12 mouse cellular contexts compared by ENCODE assay signal in the genomic region with DNA sequence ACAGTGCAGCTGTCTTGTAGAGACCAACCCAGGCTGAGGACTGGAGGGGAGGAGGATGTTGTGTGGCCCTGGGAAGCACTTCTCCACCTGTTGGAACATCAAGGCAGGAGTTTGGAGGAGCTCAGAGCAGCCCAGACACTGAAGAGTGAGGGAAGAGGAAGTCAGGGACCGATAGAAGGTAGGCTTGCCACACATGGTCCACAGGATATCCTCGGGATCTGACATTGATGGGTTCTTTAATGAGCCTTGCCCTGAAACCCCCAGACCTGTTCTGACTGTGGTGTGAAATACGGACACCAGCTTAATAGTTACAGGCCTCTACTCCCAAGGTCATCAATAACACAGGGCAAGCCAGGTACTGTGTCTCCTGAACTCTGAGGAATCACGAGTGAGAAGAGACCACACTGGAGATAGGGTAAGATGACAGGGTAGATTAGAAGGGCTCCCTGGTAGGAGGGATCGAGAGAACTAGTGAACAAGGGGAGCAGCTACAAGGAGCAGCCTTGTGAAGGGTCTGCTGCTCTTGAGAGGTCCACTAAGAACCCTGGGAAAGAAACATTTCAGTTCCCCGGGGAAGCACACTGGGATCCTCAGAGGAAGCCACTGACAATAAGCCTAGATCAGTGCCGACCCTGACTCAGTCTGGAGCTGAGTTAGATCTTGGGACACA. TPM values are rescaled to one million over a fixed set of nuclear protein-coding genes. Genes with fewer than 3 reads are reported as not detected.
DNase-seq lines count a peak whose midpoint lies in the region; TF ChIP-seq lines count a peak whose summit lies in the region.
"Had no signal": no experiment of that assay in that cellular context is flagged by ENCODE, and none has a peak within 500 bp of the region (broad histone marks: within the 10 kb centered on the region; RNA-seq: fewer than 3 reads in every experiment).

No protein-coding gene starts in this region.

- no peak for DNase-seq in gastrocnemius, adult 2 months
- DNase-seq in gastrocnemius, postnatal 4 days (ENCODE audit: low spot score in 2 of 2), result no peak
- peak; percentile 7 for DNase-seq in kidney, postnatal 10 days
- DNase-seq in kidney, postnatal 36 days, result no peak
- DNase-seq in layer of hippocampus, adult 18-20 months (ENCODE audit: low spot score in 2 of 2), result no peak
- DNase-seq in cerebellum, postnatal 4 days (ENCODE audit: low spot score in 2 of 2), result no peak
- DNase-seq: cerebellum, adult 18-20 months; thymus, postnatal 14 days had no signal

- H3K27ac ChIP-seq in gastrocnemius, adult 2 months, result peak overlapping the region; percentile 92
- H3K27ac ChIP-seq in brown adipose tissue, adult 24 weeks (replicated peaks; ENCODE audit: low read depth, low read length), result peak overlapping the region; percentile 89
- H3K27ac ChIP-seq in macrophage, result peak overlapping the region; percentile 84; the same call in 1 of the 2 replicates
- H3K27ac ChIP-seq: hindbrain, embryonic 12.5 days; midbrain, embryonic 15.5 days had no signal

- H3K4me1 ChIP-seq in brown adipose tissue, adult 24 weeks (ENCODE audit: control insufficient read depth, insufficient read depth, insufficient read length, low read length), result peaks cover 18% of the 10 kb centered on the region
- H3K4me1 ChIP-seq: midbrain, embryonic 15.5 days had no signal

- WGBS in macrophage (ENCODE audit: missing documents), result 64% methylated on average over 7 of the region's 7 CpGs

- peaks cover 13% of the 10 kb centered on the region for H3K36me3 ChIP-seq in macrophage (ENCODE audit: inconsistent target)
- H3K36me3 ChIP-seq: hindbrain, embryonic 12.5 days; midbrain, embryonic 15.5 days had no signal

- TF ChIP-seq CTCF in gastrocnemius, adult 2 months (IDR thresholded peaks at IDR 0.05), result no peak

- intact Hi-C loops in gastrocnemius, adult 2 months (cut with DNase I), result no loop called here

- peak overlapping the region; percentile 88 for H3K4me3 ChIP-seq in gastrocnemius, adult 2 months
- peak overlapping the region; percentile 68; the same call in 1 of the 2 replicates for H3K4me3 ChIP-seq in brown adipose tissue, adult 24 weeks (ENCODE audit: insufficient read depth, low read depth, low read length)
- H3K4me3 ChIP-seq in macrophage (ENCODE audit: inconsistent target), result no peak overlapping the region

- H3K79me2 ChIP-seq in macrophage (ENCODE audit: inconsistent target), result peaks cover 41% of the 10 kb centered on the region

RNA-seq across cellular contexts. Expression of a gene that starts 14.4 kb away (rescaled TPM):
- 10 to 100 TPM in 1 of 2 experiments, 1 to 10 TPM in 1; 8.7 to 14.6 TPM for total RNA-seq in gastrocnemius, adult 2 months (2021)
- total RNA-seq in gastrocnemius, postnatal 4 days (2021), result 10 to 100 TPM; 13.0 to 13.1 TPM
- polyA plus RNA-seq in brown adipose tissue, adult 24 weeks (2012; ENCODE audit: insufficient read depth, insufficient read length, missing spikeins), result 7.5 and 7.9 TPM in 2 replicates
- total RNA-seq in macrophage (2018; cell fraction: chromatin; rRNA removed), result 100 to 1,000 TPM in 4 of 26 experiments, 10 to 100 TPM in 20, 1 to 10 TPM in 2; 5.4 to 224 (median 59.7) TPM
- total RNA-seq in macrophage (2018; cell fraction: cytosol; rRNA removed), result 100 to 1,000 TPM in 14 of 26 experiments, 10 to 100 TPM in 12; 30.0 to 238 (median 133) TPM
- total RNA-seq in macrophage (2018; cell fraction: nucleus; rRNA removed), result 100 to 1,000 TPM in 15 of 26 experiments, 10 to 100 TPM in 11; 16.8 to 231 (median 146) TPM
- 32.0 to 97.2 TPM (median 40.6 TPM) in 3 replicates for polyA plus RNA-seq in macrophage (2018)
- 1 to 10 TPM; 1.9 to 2.2 TPM for total RNA-seq in layer of hippocampus, adult 18-20 months (2021)

RNA-seq across cellular contexts. Expression of a gene that starts 14.5 kb away (rescaled TPM):
- 1 to 10 TPM; 6.5 to 9.7 TPM for total RNA-seq in gastrocnemius, adult 2 months (2021)
- total RNA-seq in gastrocnemius, postnatal 4 days (2021), result 10 to 100 TPM; 15.6 to 17.9 TPM
- 10.2 and 13.9 TPM in 2 replicates for polyA plus RNA-seq in brown adipose tissue, adult 24 weeks (2012; ENCODE audit: insufficient read depth, insufficient read length, missing spikeins)
- 100 to 1,000 TPM in 1 of 26 experiments, 10 to 100 TPM in 17, 1 to 10 TPM in 8; 3.2 to 240 (median 39.1) TPM for total RNA-seq in macrophage (2018; cell fraction: chromatin; rRNA removed)
- 100 to 1,000 TPM in 14 of 26 experiments, 10 to 100 TPM in 12; 29.0 to 298 (median 166) TPM for total RNA-seq in macrophage (2018; cell fraction: cytosol; rRNA removed)
- 100 to 1,000 TPM in 15 of 26 experiments, 10 to 100 TPM in 11; 11.5 to 293 (median 127) TPM for total RNA-seq in macrophage (2018; cell fraction: nucleus; rRNA removed)
- 25.7 to 94.8 TPM (median 34.2 TPM) in 3 replicates for polyA plus RNA-seq in macrophage (2018)
- 1 to 10 TPM; 2.2 to 2.3 TPM for total RNA-seq in layer of hippocampus, adult 18-20 months (2021)

RNA-seq across cellular contexts. Expression of a gene that starts 42.3 kb away (rescaled TPM):
- total RNA-seq in gastrocnemius, adult 2 months (2021), result 10 to 100 TPM; 35.6 to 45.8 TPM
- 10 to 100 TPM; 54.1 to 59.7 TPM for total RNA-seq in gastrocnemius, postnatal 4 days (2021)
- 69.5 and 84.9 TPM in 2 replicates for polyA plus RNA-seq in brown adipose tissue, adult 24 weeks (2012; ENCODE audit: insufficient read depth, insufficient read length, missing spikeins)
- 10 to 100 TPM in 8 of 26 experiments, 1 to 10 TPM in 16, not detected in 2; 1.6 to 17.9 (median 7.6) TPM for total RNA-seq in macrophage (2018; cell fraction: chromatin; rRNA removed)
- 10 to 100 TPM; 20.4 to 48.3 (median 34.8) TPM for total RNA-seq in macrophage (2018; cell fraction: cytosol; rRNA removed)
- 10 to 100 TPM in 14 of 26 experiments, 1 to 10 TPM in 12; 3.3 to 20.5 (median 10.5) TPM for total RNA-seq in macrophage (2018; cell fraction: nucleus; rRNA removed)
- 36.9 to 51.5 TPM (median 42.8 TPM) in 3 replicates for polyA plus RNA-seq in macrophage (2018)
- 10 to 100 TPM; 32.4 to 37.6 TPM for total RNA-seq in layer of hippocampus, adult 18-20 months (2021)

RNA-seq across cellular contexts. Expression of a gene that starts 45.5 kb away (rescaled TPM):
- 10 to 100 TPM in 1 of 2 experiments, 1 to 10 TPM in 1; 8.7 to 10.9 TPM for total RNA-seq in gastrocnemius, adult 2 months (2021)
- 10 to 100 TPM; 14.8 to 15.3 TPM for total RNA-seq in gastrocnemius, postnatal 4 days (2021)
- 3.3 and 3.4 TPM in 2 replicates for polyA plus RNA-seq in brown adipose tissue, adult 24 weeks (2012; ENCODE audit: insufficient read depth, insufficient read length, missing spikeins)
- total RNA-seq in macrophage (2018; cell fraction: chromatin; rRNA removed), result 10 to 100 TPM in 15 of 26 experiments, 1 to 10 TPM in 11; 1.2 to 32.8 (median 11.9) TPM
- total RNA-seq in macrophage (2018; cell fraction: cytosol; rRNA removed), result 1 to 10 TPM; 3.6 to 8.6 (median 6.5) TPM
- 10 to 100 TPM in 5 of 26 experiments, 1 to 10 TPM in 21; 2.2 to 23.1 (median 6.5) TPM for total RNA-seq in macrophage (2018; cell fraction: nucleus; rRNA removed)
- 4.7 to 12.0 TPM (median 5.4 TPM) in 3 replicates for polyA plus RNA-seq in macrophage (2018)
- total RNA-seq in layer of hippocampus, adult 18-20 months (2021), result 10 to 100 TPM; 20.1 TPM
